Mouse (Mus musculus): ENCODE measurements around the gene Itln1.

DNA sequence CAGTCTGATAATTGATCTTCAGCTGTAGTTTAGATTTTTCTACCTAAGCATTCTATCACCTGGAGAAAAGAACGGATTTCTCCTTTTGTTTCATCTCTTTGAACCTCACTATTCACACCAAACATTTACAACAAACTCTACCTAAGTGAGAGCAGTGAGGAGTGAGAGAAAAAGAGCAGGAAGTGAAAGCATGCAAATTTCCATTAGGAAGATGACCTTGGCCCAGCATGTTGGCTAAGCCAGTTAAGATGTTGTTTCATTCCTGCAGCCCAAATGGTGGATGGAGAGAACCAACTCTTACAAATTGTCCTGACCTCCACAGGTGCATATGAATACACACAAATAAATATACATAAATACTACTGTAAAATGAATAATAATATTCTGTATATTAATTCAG is 5.6 kb upstream of the Itln1 start:
- TF ChIP-seq CTCF (IDR thresholded peaks at IDR 0.05; ENCODE audit: low read depth, low read length) (no peak), TAL1 (conservative IDR thresholded peaks at IDR 0.05; ENCODE audit: low read depth, low read length) (no peak), GATA1 (IDR thresholded peaks at IDR 0.05; ENCODE audit: borderline replicate concordance, low read length) (no peak), POLR2AphosphoS5 (IDR thresholded peaks at IDR 0.05; ENCODE audit: insufficient replicate concordance, low read depth, low read length) (no peak), GATA2 (IDR thresholded peaks at IDR 0.05; ENCODE audit: borderline replicate concordance, low read depth, low read length) (no peak)
